Mouse (Mus musculus): ENCODE measurements around the gene Mrps15. TPM values are rescaled to one million over a fixed set of nuclear protein-coding genes. Genes with fewer than 3 reads are reported as not detected.
"Not testable (repeated sequence)": the region's sequence is repeated elsewhere in the genome, so short reads cannot be mapped to it uniquely, and the experiment has no call there.

Mrps15 gene
- polyA plus RNA-seq, 1 experiment from 2014 or later: 125 TPM

DNA sequence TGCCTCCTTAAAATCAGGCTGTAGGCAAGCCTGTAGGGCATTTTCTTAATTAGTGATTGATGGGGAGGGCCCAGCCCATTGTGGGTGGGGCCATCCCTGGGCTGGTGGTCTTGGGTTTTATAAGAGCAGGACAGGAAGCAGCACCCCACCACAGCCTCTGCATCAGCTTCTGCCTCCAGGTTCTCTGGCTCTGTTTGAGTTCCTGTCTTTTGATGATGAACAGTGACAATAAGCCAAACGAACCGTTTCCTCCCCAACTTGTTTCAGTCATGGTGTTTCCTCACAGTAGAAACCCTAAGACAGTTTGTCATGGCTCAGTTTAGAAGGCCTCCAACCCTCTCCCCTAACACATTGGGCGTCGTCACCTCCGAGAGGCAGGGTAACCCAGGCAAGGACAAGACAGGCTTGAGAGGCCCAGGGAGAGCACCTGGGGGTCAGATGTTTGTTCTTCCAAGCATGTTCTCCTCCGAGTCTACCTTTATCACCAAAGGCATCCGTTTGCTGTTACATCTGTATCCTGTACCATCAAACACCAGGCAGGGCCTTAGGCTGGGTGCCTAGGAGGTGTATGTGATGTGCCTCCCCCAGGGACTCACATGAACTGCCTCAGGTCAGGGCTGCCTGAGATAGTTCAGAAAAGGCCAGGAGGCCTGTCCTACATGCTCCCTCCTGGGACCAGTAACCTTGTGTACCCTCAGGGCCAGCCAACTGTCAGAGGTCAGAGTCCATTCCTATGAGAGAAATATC lies 43.5 kb downstream of the Mrps15 start:
- peaks cover 18% of the 10 kb centered on the region; the same call in 1 of the 2 replicates for H3K36me3 ChIP-seq (ENCODE audit: control insufficient read depth, insufficient read depth, low read length)
- no peaks in the 10 kb centered on the region for H3K4me1 ChIP-seq (ENCODE audit: control insufficient read depth, insufficient read depth, low read length)
- no peak overlapping the region for H3K4me3 ChIP-seq (replicated peaks; ENCODE audit: low read depth, low read length)
- H3K9ac ChIP-seq (replicated peaks; ENCODE audit: low read length): no peak overlapping the region
- no peaks in the 10 kb centered on the region for H3K9me3 ChIP-seq (ENCODE audit: control insufficient read depth, low read length)
- DNase-seq (no peak), ATAC-seq (ENCODE audit: low FRiP score, low TSS enrichment) (no peak)
- H3K27ac ChIP-seq (replicated peaks; ENCODE audit: low read depth, low read length): no peak overlapping the region
- no peak overlapping the region for H3K4me2 ChIP-seq (ENCODE audit: low read length)
- no peaks in the 10 kb centered on the region for H3K27me3 ChIP-seq (ENCODE audit: control insufficient read depth, insufficient read depth, low read length)
- 84% methylated on average over 7 of the region's 7 CpGs for WGBS

DNA sequence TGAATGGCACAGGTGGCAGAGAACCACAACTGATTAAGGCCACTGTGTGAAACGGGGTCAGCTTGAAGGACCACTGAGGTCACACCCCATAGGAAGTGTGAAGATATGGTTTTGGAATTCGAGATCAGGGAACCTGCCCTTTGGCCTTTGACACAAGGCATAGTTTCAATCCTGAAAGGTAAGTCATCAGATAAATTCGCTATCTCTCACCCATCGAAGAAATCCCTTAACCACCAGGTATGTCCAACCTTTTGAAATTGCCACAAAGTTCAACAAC lies 44.1 kb downstream of the Mrps15 start:
- Histone ChIP-seq H3K36me3 (ENCODE audit: control insufficient read depth, insufficient read depth, low read length) (peaks cover 18% of the 10 kb centered on the region; the same call in 1 of the 2 replicates), H3K4me1 (ENCODE audit: control insufficient read depth, insufficient read depth, low read length) (no peaks in the 10 kb centered on the region), H3K9me3 (ENCODE audit: control insufficient read depth, low read length) (no peaks in the 10 kb centered on the region), H3K9ac (replicated peaks; ENCODE audit: low read length) (no peak overlapping the region), H3K27ac (replicated peaks; ENCODE audit: low read depth, low read length) (no peak overlapping the region), H3K27me3 (ENCODE audit: control insufficient read depth, insufficient read depth, low read length) (no peaks in the 10 kb centered on the region), H3K4me2 (ENCODE audit: low read length) (no peak overlapping the region), H3K4me3 (replicated peaks; ENCODE audit: low read depth, low read length) (no peak overlapping the region)
- WGBS: 78% methylated on average over 4 of the region's 4 CpGs
- DNase-seq: no peak
- ATAC-seq (ENCODE audit: low FRiP score, low TSS enrichment): no peak

DNA sequence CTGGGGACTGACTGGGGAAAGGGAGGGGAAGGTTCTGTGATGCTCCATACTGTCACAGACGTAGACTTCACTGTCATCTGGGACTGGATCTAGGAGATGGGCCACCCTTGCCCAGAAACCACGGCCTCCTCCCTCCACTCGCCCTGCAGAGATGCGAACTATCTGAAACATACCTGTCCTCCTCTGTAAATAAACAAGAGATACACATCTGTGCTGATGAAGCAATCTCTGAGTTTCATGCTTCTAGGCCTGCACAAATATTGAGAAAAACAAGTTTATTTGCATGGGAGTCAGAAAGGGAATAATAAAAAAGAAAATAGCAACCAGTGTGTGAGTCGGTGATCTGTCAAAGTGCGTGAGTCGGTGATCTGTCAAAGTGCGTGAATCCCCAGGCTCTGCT lies 45.1 kb downstream of the Mrps15 start:
- Histone ChIP-seq H3K4me2 (ENCODE audit: low read length) (no peak overlapping the region), H3K27me3 (ENCODE audit: control insufficient read depth, insufficient read depth, low read length) (no peaks in the 10 kb centered on the region), H3K27ac (replicated peaks; ENCODE audit: low read depth, low read length) (no peak overlapping the region), H3K4me3 (replicated peaks; ENCODE audit: low read depth, low read length) (no peak overlapping the region), H3K9me3 (ENCODE audit: control insufficient read depth, low read length) (no peaks in the 10 kb centered on the region), H3K9ac (replicated peaks; ENCODE audit: low read length) (no peak overlapping the region), H3K36me3 (ENCODE audit: control insufficient read depth, insufficient read depth, low read length) (peaks cover 18% of the 10 kb centered on the region; the same call in 1 of the 2 replicates), H3K4me1 (ENCODE audit: control insufficient read depth, insufficient read depth, low read length) (peaks cover 2% of the 10 kb centered on the region; the same call in 1 of the 2 replicates)
- 82% methylated on average over 8 of the region's 8 CpGs for WGBS
- ATAC-seq (ENCODE audit: low FRiP score, low TSS enrichment) (no peak), DNase-seq (no peak)

DNA sequence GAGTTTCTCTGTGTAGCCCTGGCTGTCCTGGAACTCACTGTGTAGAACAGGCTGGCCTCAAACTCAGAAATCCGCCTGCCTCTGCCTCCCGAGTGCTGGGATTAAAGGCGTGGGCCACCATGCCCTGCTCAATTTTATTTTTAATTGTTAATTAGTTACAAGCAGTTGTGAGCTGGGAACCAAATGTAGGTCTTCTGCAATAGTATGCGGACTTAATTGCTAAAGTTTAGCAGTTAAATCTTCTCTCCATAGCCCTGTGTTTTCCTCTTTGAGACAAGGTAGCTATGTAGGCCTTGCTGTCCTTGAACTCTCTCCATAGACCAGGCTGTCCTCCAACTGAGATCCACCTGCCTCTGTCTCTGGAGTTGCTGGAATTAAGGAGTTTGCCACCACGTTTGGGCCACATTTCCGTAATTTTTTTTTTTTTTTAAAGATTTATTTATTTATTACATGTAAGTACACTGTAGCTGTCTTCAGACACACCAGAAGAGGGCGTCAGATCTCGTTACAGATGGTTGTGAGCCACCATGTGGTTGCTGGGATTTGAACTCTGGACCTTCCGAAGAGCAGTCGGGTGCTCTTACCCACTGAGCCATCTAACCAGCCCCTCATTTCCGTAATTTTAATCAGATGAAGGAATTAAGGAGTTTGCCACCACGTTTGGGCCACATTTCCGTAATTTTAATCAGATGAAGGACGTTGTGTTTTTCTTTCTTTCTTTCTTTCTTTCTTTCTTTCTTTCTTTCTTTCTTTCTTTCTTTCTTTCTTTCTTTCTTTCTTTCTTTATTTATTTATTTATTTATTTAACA lies 49.1 kb downstream of the Mrps15 start:
- not testable (repeated sequence) for H3K9me3 ChIP-seq (ENCODE audit: control insufficient read depth, low read length); H3K4me1 ChIP-seq (ENCODE audit: control insufficient read depth, insufficient read depth, low read length); H3K36me3 ChIP-seq (ENCODE audit: control insufficient read depth, insufficient read depth, low read length); H3K9ac ChIP-seq (replicated peaks; ENCODE audit: low read length); ATAC-seq (ENCODE audit: low FRiP score, low TSS enrichment); DNase-seq; H3K27me3 ChIP-seq (ENCODE audit: control insufficient read depth, insufficient read depth, low read length)
- 56% methylated on average over 14 of the region's 14 CpGs for WGBS
- Histone ChIP-seq H3K4me2 (ENCODE audit: low read length) (peak overlapping the region; percentile 65), H3K4me3 (replicated peaks; ENCODE audit: low read depth, low read length) (peak overlapping the region; percentile 49; the same call in 1 of the 2 replicates), H3K27ac (replicated peaks; ENCODE audit: low read depth, low read length) (peak overlapping the region; percentile 79; the same call in 1 of the 2 replicates)

DNA sequence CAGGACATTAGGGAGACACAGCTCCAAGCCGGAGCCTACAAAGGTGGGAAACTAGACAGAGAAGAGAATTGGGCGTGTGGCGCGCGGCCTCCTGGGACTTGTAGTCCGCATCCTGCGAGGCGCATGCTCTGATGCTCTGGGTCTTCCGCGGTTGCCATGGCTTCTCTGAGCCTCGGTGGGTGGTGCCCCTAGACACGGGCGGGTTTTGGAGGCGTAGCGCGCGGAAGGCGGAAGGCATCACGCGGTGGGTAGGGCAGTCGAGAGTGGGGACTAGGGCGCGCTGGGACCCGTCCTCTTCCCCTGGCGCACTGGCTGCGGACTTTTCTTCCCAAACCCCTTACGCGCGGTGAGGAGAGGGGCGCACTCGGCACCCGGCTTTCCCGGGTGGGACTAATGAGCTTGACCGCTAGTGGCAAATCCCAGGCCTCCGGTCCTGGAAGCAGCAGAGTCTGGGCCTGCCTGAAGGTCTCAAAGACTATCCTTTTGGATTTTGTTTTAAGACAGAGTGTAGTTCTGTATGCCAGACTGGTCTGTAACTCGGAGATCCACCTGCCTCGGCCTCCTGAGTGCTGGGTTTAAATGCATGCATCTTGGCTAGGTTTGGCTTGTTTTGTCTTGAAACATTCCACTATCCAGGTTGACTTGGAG lies 49.9 kb downstream of the Mrps15 start, which contains the start of gene Lsm10:
Lsm10 (plus strand) TSS at position 160 of the 648 bp plus-strand sequence.
- ATAC-seq (ENCODE audit: low FRiP score, low TSS enrichment) (peak; percentile 97), DNase-seq (peak; percentile 98)
- H3K36me3 ChIP-seq (ENCODE audit: control insufficient read depth, insufficient read depth, low read length): no peaks in the 10 kb centered on the region
- H3K9ac ChIP-seq (replicated peaks; ENCODE audit: low read length): peak within 1 kb of the TSS; percentile 63
- peaks cover 6% of the 10 kb centered on the region; the same call in 1 of the 2 replicates for H3K4me1 ChIP-seq (ENCODE audit: control insufficient read depth, insufficient read depth, low read length)
- H3K27me3 ChIP-seq (ENCODE audit: control insufficient read depth, insufficient read depth, low read length): no peaks in the 10 kb centered on the region
- peak within 1 kb of the TSS; percentile 79 for H3K27ac ChIP-seq (replicated peaks; ENCODE audit: low read depth, low read length)
- H3K4me3 ChIP-seq (replicated peaks; ENCODE audit: low read depth, low read length): peak within 1 kb of the TSS; percentile 49
- no peaks in the 10 kb centered on the region for H3K9me3 ChIP-seq (ENCODE audit: control insufficient read depth, low read length)
- peak within 1 kb of the TSS; percentile 65 for H3K4me2 ChIP-seq (ENCODE audit: low read length)
- 3% methylated on average over 36 of the region's 37 CpGs for WGBS

DNA sequence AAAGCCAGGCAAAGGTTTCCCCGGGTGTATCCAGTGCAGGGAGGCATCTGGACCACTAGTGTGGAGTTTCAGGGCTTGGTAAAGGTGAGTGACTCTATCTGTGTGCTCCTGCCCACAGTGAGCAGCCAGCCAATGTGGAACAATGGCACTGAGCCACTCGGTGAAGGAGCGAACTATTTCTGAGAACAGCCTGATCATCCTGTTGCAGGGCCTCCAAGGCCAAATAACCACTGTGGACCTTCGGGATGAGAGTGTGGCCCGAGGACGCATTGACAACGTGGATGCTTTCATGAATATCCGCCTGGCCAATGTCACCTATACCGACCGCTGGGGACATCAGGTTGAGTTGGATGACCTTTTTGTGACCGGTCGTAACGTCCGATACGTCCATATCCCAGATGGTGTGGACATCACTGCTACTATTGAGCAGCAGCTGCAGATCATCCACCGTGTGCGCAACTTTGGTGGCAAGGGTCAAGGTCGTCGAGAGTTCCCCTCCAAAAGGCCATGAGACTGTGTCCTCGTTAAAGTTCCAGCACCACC lies 51.1 kb downstream of the Mrps15 start:
- Histone ChIP-seq H3K4me3 (replicated peaks; ENCODE audit: low read depth, low read length) (no peak overlapping the region), H3K4me2 (ENCODE audit: low read length) (no peak overlapping the region), H3K36me3 (ENCODE audit: control insufficient read depth, insufficient read depth, low read length) (no peaks in the 10 kb centered on the region), H3K4me1 (ENCODE audit: control insufficient read depth, insufficient read depth, low read length) (peaks cover 11% of the 10 kb centered on the region), H3K27me3 (ENCODE audit: control insufficient read depth, insufficient read depth, low read length) (no peaks in the 10 kb centered on the region), H3K27ac (replicated peaks; ENCODE audit: low read depth, low read length) (no peak overlapping the region), H3K9ac (replicated peaks; ENCODE audit: low read length) (no peak overlapping the region), H3K9me3 (ENCODE audit: control insufficient read depth, low read length) (no peaks in the 10 kb centered on the region)
- DNase-seq (no peak), ATAC-seq (ENCODE audit: low FRiP score, low TSS enrichment) (no peak)
- 96% methylated on average over 20 of the region's 20 CpGs for WGBS

DNA sequence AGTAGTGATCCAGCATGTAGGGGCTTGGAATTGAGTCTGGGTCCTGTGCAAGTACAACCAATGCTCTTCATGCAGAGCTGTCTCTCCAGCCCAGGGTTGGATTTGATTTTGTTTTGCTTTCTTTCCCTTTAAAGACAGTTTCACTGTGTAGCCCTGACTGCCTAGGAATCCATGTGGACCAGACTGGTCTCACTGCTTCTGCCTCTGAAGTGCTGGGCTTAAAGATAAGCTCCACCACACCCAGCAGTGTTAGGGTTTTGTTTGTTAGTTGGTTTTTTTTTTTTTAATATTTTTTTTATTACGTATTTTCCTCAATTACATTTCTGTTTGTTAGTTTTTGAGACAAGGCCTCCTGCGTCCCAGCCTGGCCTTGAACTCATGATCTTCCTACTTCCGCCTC lies 52.6 kb downstream of the Mrps15 start:
- Histone ChIP-seq H3K27ac (replicated peaks; ENCODE audit: low read depth, low read length) (no peak overlapping the region), H3K4me3 (replicated peaks; ENCODE audit: low read depth, low read length) (no peak overlapping the region), H3K36me3 (ENCODE audit: control insufficient read depth, insufficient read depth, low read length) (no peaks in the 10 kb centered on the region), H3K4me2 (ENCODE audit: low read length) (no peak overlapping the region), H3K9me3 (ENCODE audit: control insufficient read depth, low read length) (no peaks in the 10 kb centered on the region), H3K4me1 (ENCODE audit: control insufficient read depth, insufficient read depth, low read length) (peaks cover 17% of the 10 kb centered on the region), H3K9ac (replicated peaks; ENCODE audit: low read length) (no peak overlapping the region), H3K27me3 (ENCODE audit: control insufficient read depth, insufficient read depth, low read length) (no peaks in the 10 kb centered on the region)
- WGBS: 94% methylated on average over 3 of the region's 3 CpGs
- DNase-seq: no peak
- ATAC-seq (ENCODE audit: low FRiP score, low TSS enrichment): no peak

DNA sequence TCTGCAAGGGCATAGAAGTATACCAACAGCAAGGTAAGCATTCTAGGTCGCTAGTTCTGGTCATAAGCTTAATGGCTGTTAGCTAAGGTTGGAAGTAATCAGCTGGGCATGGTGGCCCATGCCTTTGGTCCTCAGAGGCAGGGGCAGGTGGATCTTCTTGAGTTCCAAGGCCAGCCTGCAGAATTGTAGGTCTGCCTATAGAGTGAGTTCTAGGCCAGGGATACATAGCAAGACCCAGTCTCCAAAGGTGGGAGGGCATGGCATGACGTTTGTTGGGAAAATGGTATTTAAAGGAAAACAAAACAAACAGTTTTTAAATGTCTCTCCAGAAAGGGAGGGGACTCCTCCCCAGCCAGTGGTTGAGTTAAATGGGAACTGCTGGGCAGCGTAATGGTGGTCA lies 54.0 kb downstream of the Mrps15 start:
- WGBS: 85% methylated on average over 3 of the region's 3 CpGs
- no peak overlapping the region for H3K9ac ChIP-seq (replicated peaks; ENCODE audit: low read length)

More for the DNA sequence above, 54.0 kb downstream of the Mrps15 start:
- no peaks in the 10 kb centered on the region for H3K27me3 ChIP-seq (ENCODE audit: control insufficient read depth, insufficient read depth, low read length)
- no peak overlapping the region for H3K4me3 ChIP-seq (replicated peaks; ENCODE audit: low read depth, low read length)
- ATAC-seq (ENCODE audit: low FRiP score, low TSS enrichment) (no peak), DNase-seq (no peak)
- peaks cover 31% of the 10 kb centered on the region for H3K4me1 ChIP-seq (ENCODE audit: control insufficient read depth, insufficient read depth, low read length)
- H3K27ac ChIP-seq (replicated peaks; ENCODE audit: low read depth, low read length): no peak overlapping the region
- H3K4me2 ChIP-seq (ENCODE audit: low read length): no peak overlapping the region
- H3K9me3 ChIP-seq (ENCODE audit: control insufficient read depth, low read length): no peaks in the 10 kb centered on the region
- H3K36me3 ChIP-seq (ENCODE audit: control insufficient read depth, insufficient read depth, low read length): no peaks in the 10 kb centered on the region
